Comparison of ENCODE assay signal across 11 mouse cellular contexts in genomic region chr16:63753052-63753451, GRCm38 (mm10).
A peak's percentile ranks its signal among the peaks of the same experiment; 100 is the strongest.
DNase-seq lines count a peak whose midpoint lies in the region; ATAC-seq and TF ChIP-seq lines count a peak whose summit lies in the region.
"Had no signal": no experiment of that assay in that cellular context is flagged by ENCODE, and none has a peak within 500 bp of the region (broad histone marks: within the 10 kb centered on the region; RNA-seq: fewer than 3 reads in every experiment).

No protein-coding gene starts in this region.

- no peaks in the 10 kb centered on the region for H3K9me3 ChIP-seq in heart, embryonic 15.5 days (replicated peaks)
- no peaks in the 10 kb centered on the region for H3K9me3 ChIP-seq in heart, embryonic 11.5 days (replicated peaks; ENCODE audit: control insufficient read depth, low read length)
- no peaks in the 10 kb centered on the region for H3K9me3 ChIP-seq in hindbrain, embryonic 11.5 days (ENCODE audit: control insufficient read depth, low read length)
- H3K9me3 ChIP-seq: limb, embryonic 12.5 days had no signal

- H3K4me3 ChIP-seq in heart, embryonic 15.5 days = no peak overlapping the region
- no peak overlapping the region for H3K4me3 ChIP-seq in heart, embryonic 11.5 days (ENCODE audit: low read depth, low read length)
- no peak overlapping the region for H3K4me3 ChIP-seq in hindbrain, embryonic 11.5 days (ENCODE audit: low read depth, low read length)
- H3K4me3 ChIP-seq in olfactory bulb, adult 2 months (ENCODE audit: insufficient read depth, low read depth, low read length) = no peak overlapping the region
- H3K4me3 ChIP-seq: limb, embryonic 12.5 days had no signal

- ATAC-seq in heart, embryonic 15.5 days (replicated peaks; ENCODE audit: insufficient number of reproducible peaks, insufficient read depth, low FRiP score, low read depth) = no peak
- no peak for ATAC-seq in heart, embryonic 11.5 days (replicated peaks; ENCODE audit: insufficient number of reproducible peaks, low FRiP score, low TSS enrichment)
- peak; percentile 59 for ATAC-seq in hindbrain, embryonic 11.5 days (ENCODE audit: low FRiP score)
- ATAC-seq in activated CD4-positive, CD25-positive, alpha-beta regulatory T cell, adult 4 months = no peak

- 13% methylated on average over 3 of the region's 3 CpGs for WGBS in heart, embryonic 15.5 days
- 11% methylated on average over 3 of the region's 3 CpGs for WGBS in heart, embryonic 11.5 days (ENCODE audit: insufficient replicate concordance)
- WGBS in hindbrain, embryonic 11.5 days = 5% methylated on average over 3 of the region's 3 CpGs
- WGBS in olfactory bulb, adult 2 months = 14% methylated on average over 3 of the region's 3 CpGs

- H3K27ac ChIP-seq in heart, embryonic 15.5 days = 0 out of 2 replicates have a peak overlapping the region, but pooled peaks have one; percentile 37
- H3K27ac ChIP-seq in heart, embryonic 11.5 days (ENCODE audit: low read depth, low read length) = no peak overlapping the region; the same call in 1 of the 2 replicates
- H3K27ac ChIP-seq in hindbrain, embryonic 11.5 days (ENCODE audit: low read depth, low read length) = 0 out of 2 replicates have a peak overlapping the region, but pooled peaks have one; percentile 12
- 0 out of 2 replicates have a peak overlapping the region, but pooled peaks have one; percentile 70 for H3K27ac ChIP-seq in olfactory bulb, adult 2 months (ENCODE audit: insufficient read depth, low read depth, low read length)
- H3K27ac ChIP-seq: limb, embryonic 12.5 days had no signal

- TF ChIP-seq CTCF in olfactory bulb, adult 2 months (IDR thresholded peaks at IDR 0.05; ENCODE audit: insufficient read depth, low read depth, low read length) = no peak

- no peaks in the 10 kb centered on the region for H3K27me3 ChIP-seq in heart, embryonic 15.5 days
- H3K27me3 ChIP-seq in heart, embryonic 11.5 days (ENCODE audit: control insufficient read depth, insufficient read depth, low read length) = no peaks in the 10 kb centered on the region
- H3K27me3 ChIP-seq in hindbrain, embryonic 11.5 days (ENCODE audit: control insufficient read depth, insufficient read depth, low read length) = no peaks in the 10 kb centered on the region
- H3K27me3 ChIP-seq: limb, embryonic 12.5 days had no signal

- DNase-seq in embryo, embryonic 9.5 days (ENCODE audit: extremely low spot score) = peak; percentile 14
- peak; percentile 49 for DNase-seq in hindbrain, embryonic 11.5 days (ENCODE audit: low spot score)
- no peak for DNase-seq in cerebellum, postnatal 25 days
- DNase-seq in gastrocnemius, postnatal 4 days (ENCODE audit: low spot score in 2 of 2) = no peak
- DNase-seq: cerebellum, postnatal 10 days; thymus, adult 2 months had no signal

- no peaks in the 10 kb centered on the region for H3K36me3 ChIP-seq in heart, embryonic 15.5 days
- H3K36me3 ChIP-seq in heart, embryonic 11.5 days (ENCODE audit: control insufficient read depth, insufficient read depth, low read length) = no peaks in the 10 kb centered on the region
- no peaks in the 10 kb centered on the region for H3K36me3 ChIP-seq in hindbrain, embryonic 11.5 days (ENCODE audit: control insufficient read depth, insufficient read depth, low read length)
- H3K36me3 ChIP-seq: limb, embryonic 12.5 days had no signal

- TF ChIP-seq POLR2A in olfactory bulb, adult 2 months (IDR thresholded peaks at IDR 0.05; ENCODE audit: insufficient read depth, low read depth, low read length) = no peak

- H3K4me1 ChIP-seq in heart, embryonic 15.5 days (replicated peaks) = peaks cover 4% of the 10 kb centered on the region; the same call in 1 of the 2 replicates
- no peaks in the 10 kb centered on the region for H3K4me1 ChIP-seq in heart, embryonic 11.5 days (ENCODE audit: control insufficient read depth, insufficient read depth, low read length)
- no peaks in the 10 kb centered on the region for H3K4me1 ChIP-seq in hindbrain, embryonic 11.5 days (replicated peaks; ENCODE audit: control insufficient read depth, insufficient read depth, low read length)
- no peaks in the 10 kb centered on the region for H3K4me1 ChIP-seq in olfactory bulb, adult 2 months (ENCODE audit: control insufficient read depth, insufficient read depth, low read length)
- H3K4me1 ChIP-seq: limb, embryonic 12.5 days had no signal

- H3K4me2 ChIP-seq in heart, embryonic 15.5 days = no peak overlapping the region
- H3K4me2 ChIP-seq in heart, embryonic 11.5 days = no peak overlapping the region
- no peak overlapping the region for H3K4me2 ChIP-seq in hindbrain, embryonic 11.5 days (replicated peaks; ENCODE audit: low read depth, low read length)
- H3K4me2 ChIP-seq: limb, embryonic 12.5 days had no signal

- H3K9ac ChIP-seq in heart, embryonic 15.5 days = no peak overlapping the region
- H3K9ac ChIP-seq in heart, embryonic 11.5 days (ENCODE audit: low read depth, low read length) = no peak overlapping the region
- H3K9ac ChIP-seq in hindbrain, embryonic 11.5 days (ENCODE audit: low read depth, low read length) = no peak overlapping the region
- H3K9ac ChIP-seq: limb, embryonic 12.5 days had no signal

Comparison
In these comparisons a context has a peak if more than half of its experiments do, and no peak if none do; other contexts are left out.
1. DNase-seq: peak in embryo, embryonic 9.5 days (single experiment) and hindbrain, embryonic 11.5 days (single experiment); none in cerebellum, postnatal 25 days (0 of 2) and gastrocnemius, postnatal 4 days (0 of 2).